Comparison of ENCODE assay signal across 8 mouse cellular contexts in genomic region chr17:26972703-26973574, GRCm38 (mm10). TPM values are rescaled to one million over a fixed set of nuclear protein-coding genes. Genes with fewer than 3 reads are reported as not detected.
DNase-seq lines count a peak whose midpoint lies in the region; ATAC-seq and TF ChIP-seq lines count a peak whose summit lies in the region.

Gene Zbtb9 (plus strand): TSS chr17:26973167.

- H3K4me3 ChIP-seq in hindbrain, embryonic 13.5 days, result peak within 1 kb of the TSS; percentile 80

- POLR2A ChIA-PET in Patski (lab: Charles Lee), result interaction anchor here (0.8 to 1.4 kb wide), 2 partner anchors 33 to 42 kb away, joined by 3 read pairs; partner anchors contain the start of gene Cuta

- H3K4me1 ChIP-seq in hindbrain, embryonic 13.5 days (replicated peaks), result peaks cover 54% of the 10 kb centered on the region

- no peak for TF ChIP-seq CTCF in Patski (IDR thresholded peaks at IDR 0.05)

- DNase-seq in Patski (ENCODE audit: low read depth, low spot score), result peak; percentile 33
- DNase-seq in cerebellum, postnatal 14 days, result peak; percentile 96 to 97
- DNase-seq in frontal cortex, postnatal 14 days (ENCODE audit: low spot score in 2 of 2), result peak; percentile 94
- peak; percentile 87 for DNase-seq in layer of hippocampus, postnatal 25 days (ENCODE audit: extremely low spot score in 1 of 2, low spot score in 1 of 2)
- DNase-seq in lung, postnatal 25 days (ENCODE audit: low spot score), result peak; percentile 97
- peak; percentile 96 for DNase-seq in retina, embryonic 14.5 days (ENCODE audit: low spot score)
- peak; percentile 97 for DNase-seq in thymus, postnatal 4 days

- H3K27ac ChIP-seq in hindbrain, embryonic 13.5 days, result peak within 1 kb of the TSS; percentile 87

- H3K9ac ChIP-seq in hindbrain, embryonic 13.5 days, result peak within 1 kb of the TSS; percentile 88

- in situ Hi-C loops in Patski (cut with MboI; ENCODE audit: low pct_unique_long_range_greater_than_20kb), result no loop called here

- under 1% methylated on average over 73 of the region's 75 CpGs for WGBS in hindbrain, embryonic 13.5 days

- CTCF ChIA-PET in Patski (lab: Charles Lee), result interaction anchor here (1.3 kb wide), 1 partner anchor 41 kb away, joined by 4 read pairs; no protein-coding TSS in a partner anchor

- H3K9me3 ChIP-seq in hindbrain, embryonic 13.5 days, result no peaks in the 10 kb centered on the region

- no peaks in the 10 kb centered on the region for H3K27me3 ChIP-seq in Patski
- H3K27me3 ChIP-seq in hindbrain, embryonic 13.5 days, result no peaks in the 10 kb centered on the region

- peak within 1 kb of the TSS; percentile 99 for H3K4me2 ChIP-seq in hindbrain, embryonic 13.5 days

- H3K36me3 ChIP-seq in hindbrain, embryonic 13.5 days, result peaks cover 66% of the 10 kb centered on the region

- peak; percentile 96 for ATAC-seq in Patski
- ATAC-seq in hindbrain, embryonic 13.5 days (ENCODE audit: low FRiP score), result peak; percentile 99

RNA-seq across cellular contexts. Expression of gene Zbtb9, which starts in this region (rescaled TPM):
- 7.1 TPM for polyA plus RNA-seq in Patski (2021)
- polyA plus RNA-seq in hindbrain, embryonic 13.5 days (2015; fragmentation: Nextera tagmentation; extraction: Ambion mirVana), result 17.8 and 18.0 TPM in 2 replicates
- 10 to 100 TPM; 14.8 to 16.2 TPM for total RNA-seq in layer of hippocampus, postnatal 25 days (2021)

Comparison
In these comparisons a context has a peak if more than half of its experiments do, and no peak if none do; other contexts are left out.
1. Peak in every context shown above with its lines: DNase-seq, ATAC-seq, H3K4me3 ChIP-seq and H3K27ac ChIP-seq.
2. DNase-seq: peak in every context shown above with its lines; median percentile 97 in lung, postnatal 25 days; 97 in thymus, postnatal 4 days; 96 in cerebellum, postnatal 14 days; 96 in retina, embryonic 14.5 days; 94 in frontal cortex, postnatal 14 days; 87 in layer of hippocampus, postnatal 25 days; 33 in Patski.